Mouse (Mus musculus) gastrocnemius, adult 2 months (tissue): ENCODE results near the gene Fgf16. TPM values are rescaled to one million over a fixed set of nuclear protein-coding genes. Genes with fewer than 3 reads are reported as not detected.

Source experiments
- DNase-seq: peaks from one replicate; pipeline ENCODE4 v3.0.0; 2022
- H3K27ac ChIP-seq: fragments of 200-600 bp; 2 replicates; pipeline ENCODE4 v1.8.1; 2022; ENCODE audit warnings: mild to moderate bottlenecking
- H3K4me3 ChIP-seq: fragments of 200-600 bp; 2 replicates; pipeline ENCODE4 v1.8.1; 2022; ENCODE audit warnings: mild to moderate bottlenecking, moderate library complexity
- CTCF ChIP-seq: fragments of 200-600 bp; IDR thresholded peaks from 2 replicates; pipeline ENCODE4 v1.8.1; 2022; ENCODE audit warnings: antibody characterized with exemption, mild to moderate bottlenecking, moderate library complexity
- intact Hi-C: fragments of 180-260 bp; cut with DNase I; formaldehyde crosslinking; loops from one replicate; pipeline ENCODE4 v1.15.1; 2025
- total RNA-seq, 2 experiments: library from RNA; stranded (reverse); gene quantifications; 2 replicates each; pipeline ENCODE4 v1.2.3; 2021

Gene Fgf16
- total RNA-seq, 2 experiments from 2014 or later, result 0.33 to 0.75 TPM

GRCm38 (mm10) chrX:105773281-105773680 is 9.2 kb downstream of the Fgf16 start:
- intact Hi-C loops, result no loop called here
- Histone ChIP-seq H3K4me3 (no peak overlapping the region), H3K27ac (no peak overlapping the region)
- DNase-seq, result no peak
- TF ChIP-seq CTCF, result no peak

DNA sequence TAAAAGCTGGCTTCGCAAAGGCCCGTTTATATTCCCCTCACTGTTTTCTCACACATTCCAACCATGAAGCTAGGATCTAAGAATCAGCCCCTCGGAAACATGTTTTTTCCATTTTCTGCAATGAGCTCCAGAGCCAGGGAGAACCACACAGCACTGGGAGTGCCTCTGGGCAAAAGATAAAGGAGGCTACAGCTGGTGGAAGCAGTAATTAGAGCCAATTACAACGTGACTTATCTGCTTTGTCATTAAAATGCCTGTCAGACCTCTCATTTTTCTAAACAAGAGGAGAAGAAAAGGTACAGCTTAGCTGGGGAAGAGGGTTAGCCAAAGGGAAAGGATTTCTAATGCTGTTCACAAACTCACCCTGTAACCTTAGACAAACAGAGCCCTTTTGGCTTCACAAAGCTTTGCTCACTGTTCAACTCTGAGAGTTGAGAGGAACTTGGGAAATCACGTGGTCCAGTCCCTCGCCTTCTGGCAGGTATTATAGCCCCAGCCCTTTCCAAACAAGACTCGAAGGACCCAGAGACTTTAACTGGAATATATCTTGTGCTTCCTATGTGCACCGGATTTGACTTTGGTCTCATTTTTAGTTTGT is 30.8 kb downstream of the Fgf16 start:
- intact Hi-C loops, result no loop called here

GRCm38 (mm10) chrX:105824462-105824861 is 60.4 kb downstream of the Fgf16 start:
- Histone ChIP-seq H3K4me3 (no peak overlapping the region), H3K27ac (no peak overlapping the region)
- no peak for TF ChIP-seq CTCF
- intact Hi-C loops, result no loop called here
- DNase-seq, result no peak

More for the DNA sequence above, 30.8 kb downstream of the Fgf16 start:
- DNase-seq, result no peak
- TF ChIP-seq CTCF, result no peak
- Histone ChIP-seq H3K27ac (no peak overlapping the region), H3K4me3 (no peak overlapping the region)

Other genes with a start within 250 kb of the Fgf16 start
- 10 to 100 TPM; 38.7 to 42.4 TPM for gene Atrx, start 165.1 kb downstream of the Fgf16 start, total RNA-seq
- gene Magt1, start 247.6 kb downstream of the Fgf16 start, total RNA-seq, result 10 to 100 TPM; 29.4 to 33.3 TPM